Mouse (Mus musculus) hindbrain, embryonic 13.5 days (tissue): ENCODE results near the gene C130074G19Rik. TPM values are rescaled to one million over a fixed set of nuclear protein-coding genes. Genes with fewer than 3 reads are reported as not detected.

Experiments
- ATAC-seq: fragments of 200-750 bp; cut with Nextera tagmentation; 2 replicates; pipeline ENCODE4 v1.8.0; 2017; ENCODE audit warnings: moderate TSS enrichment; ENCODE audit not compliant: low FRiP score
- H3K27ac ChIP-seq: fragments of 300-500 bp; sonication (generic); 2 replicates; pipeline ENCODE4 v1.5.1; 2015; ENCODE audit warnings: inconsistent platforms, mild to moderate bottlenecking, moderate library complexity
- H3K27me3 ChIP-seq: fragments of 300-500 bp; sonication (generic); 2 replicates; pipeline ENCODE4 v1.6.1; 2015; ENCODE audit warnings: mild to moderate bottlenecking, inconsistent platforms
- H3K36me3 ChIP-seq: fragments of 300-500 bp; sonication (generic); 2 replicates; pipeline ENCODE4 v1.6.1; 2015; ENCODE audit warnings: mild to moderate bottlenecking, inconsistent platforms
- H3K4me1 ChIP-seq: fragments of 300-500 bp; sonication (generic); replicated peaks from 2 replicates; pipeline ENCODE4 v1.6.1; 2015; ENCODE audit warnings: inconsistent platforms
- H3K4me2 ChIP-seq: fragments of 300-500 bp; sonication (generic); 2 replicates; pipeline ENCODE4 v1.6.1; 2015; ENCODE audit warnings: inconsistent platforms, mild to moderate bottlenecking, moderate library complexity
- H3K4me3 ChIP-seq: fragments of 300-500 bp; sonication (generic); 2 replicates; pipeline ENCODE4 v1.5.1; 2015; ENCODE audit warnings: mild to moderate bottlenecking, inconsistent platforms
- H3K9ac ChIP-seq: fragments of 300-500 bp; sonication (generic); 2 replicates; pipeline ENCODE4 v1.6.1; 2015; ENCODE audit warnings: mild to moderate bottlenecking, inconsistent platforms
- H3K9me3 ChIP-seq: fragments of 300-500 bp; sonication (generic); 2 replicates; pipeline ENCODE4 v1.6.1; 2016; ENCODE audit warnings: inconsistent platforms
- WGBS: fragments of 180-500 bp; shearing (Covaris S2); methylation state at CpG from one replicate; pipeline ENCODE4 v1.1.7; 2015; 5-methylcytosine and 5-hydroxymethylcytosine counted together
- polyA plus RNA-seq: library from polyadenylated mRNA; unstranded; fragments of >200 nt; fragmentation: Nextera tagmentation; extraction: Ambion mirVana; gene quantifications from 2 replicates; pipeline ENCODE4 v1.2.1, GENCODE M21; 2015

Gene C130074G19Rik
- polyA plus RNA-seq: 1.1 and 1.2 TPM in 2 replicates

DNA sequence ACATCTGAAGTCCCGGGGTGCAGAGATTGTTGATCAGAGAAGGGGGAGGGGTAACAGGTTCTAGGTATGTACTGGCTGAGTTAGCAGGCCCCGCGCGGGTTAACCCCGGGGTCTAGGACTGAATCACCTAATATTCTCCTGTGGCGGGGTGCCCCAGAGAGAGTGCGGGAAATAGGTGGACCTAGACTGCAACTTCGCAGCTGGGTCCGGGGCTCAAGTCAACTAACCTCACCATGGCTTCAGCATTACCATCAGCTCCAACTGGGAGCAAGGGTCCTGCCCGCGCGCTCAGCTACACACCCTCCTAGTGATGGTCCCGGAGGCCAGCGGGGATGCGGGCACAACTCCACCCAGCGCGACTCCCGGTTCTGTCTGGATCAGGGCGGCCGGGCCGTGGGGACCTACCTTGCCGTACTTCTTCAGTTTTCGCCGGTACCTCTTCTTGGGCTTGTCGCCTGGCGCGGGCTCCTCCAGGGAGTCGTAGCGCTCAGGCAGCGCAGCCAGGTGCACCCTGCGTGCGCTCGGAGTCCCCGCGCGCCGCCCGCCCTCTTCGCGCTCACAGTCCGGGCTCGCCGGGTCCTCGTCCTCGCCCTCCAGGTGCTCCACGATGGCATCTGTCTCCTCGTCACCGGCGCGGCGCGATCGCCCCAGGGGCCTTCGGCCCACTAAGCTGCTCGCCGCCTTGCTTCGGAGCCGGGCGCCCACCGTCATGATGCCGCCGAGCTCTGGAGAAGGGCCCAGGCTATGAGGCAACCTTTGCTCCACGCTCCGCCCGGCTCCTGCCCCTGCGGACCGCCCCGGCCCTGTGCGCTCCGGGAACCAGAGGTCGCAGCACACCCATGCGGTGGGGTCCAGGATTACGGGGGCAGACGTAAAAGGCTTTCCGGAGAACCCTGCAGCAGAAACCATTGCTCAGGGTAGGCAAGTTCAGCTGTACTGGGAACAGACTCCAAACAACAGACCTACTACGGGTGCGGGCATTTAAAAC, at the start of gene C130074G19Rik:
TSS of gene C130074G19Rik (minus strand) at position 938 of the 988 bp plus-strand sequence.
- ATAC-seq: peak; percentile 46; the same call in 1 of the 2 replicates
- Histone ChIP-seq H3K4me2 (peak within 1 kb of the TSS; percentile 78), H3K4me1 (peaks cover 11% of the 10 kb centered on the region), H3K27me3 (peaks cover 42% of the 10 kb centered on the region), H3K9ac (peak within 1 kb of the TSS; percentile 67), H3K4me3 (peak within 1 kb of the TSS; percentile 47), H3K9me3 (no peaks in the 10 kb centered on the region), H3K27ac (no peak within 1 kb of the TSS), H3K36me3 (no peaks in the 10 kb centered on the region)
- 3% methylated on average over 77 of the region's 77 CpGs for WGBS

GRCm38 (mm10) chr1:184931097-184931496, 48.1 kb upstream of the C130074G19Rik start:
- Histone ChIP-seq H3K27ac (no peak overlapping the region), H3K4me1 (no peaks in the 10 kb centered on the region; the same call in 1 of the 2 replicates), H3K9me3 (no peaks in the 10 kb centered on the region), H3K4me3 (no peak overlapping the region), H3K4me2 (no peak overlapping the region), H3K27me3 (no peaks in the 10 kb centered on the region), H3K36me3 (peaks cover 30% of the 10 kb centered on the region), H3K9ac (no peak overlapping the region)
- WGBS: 87% methylated on average over 6 of the region's 6 CpGs
- no peak for ATAC-seq

- H3K4me1 ChIP-seq: no peaks in the 10 kb centered on the region
- ATAC-seq: no peak
- H3K27ac ChIP-seq: no peak overlapping the region
- H3K4me3 ChIP-seq: no peak overlapping the region
- H3K4me2 ChIP-seq: no peak overlapping the region
- 100% methylated on average over 1 of the region's 1 CpGs for WGBS
- no peaks in the 10 kb centered on the region for H3K9me3 ChIP-seq
- peaks cover 28% of the 10 kb centered on the region for H3K36me3 ChIP-seq
- H3K9ac ChIP-seq: no peak overlapping the region
- no peaks in the 10 kb centered on the region for H3K27me3 ChIP-seq
These were observed 45.4 kb upstream of the C130074G19Rik start for GRCm38 (mm10) chr1:184928382-184928781.

- H3K4me3 ChIP-seq: no peak overlapping the region
- no peaks in the 10 kb centered on the region for H3K9me3 ChIP-seq
- ATAC-seq: no peak
- 97% methylated on average over 1 of the region's 1 CpGs for WGBS
- H3K36me3 ChIP-seq: peaks cover 33% of the 10 kb centered on the region
- no peak overlapping the region for H3K4me2 ChIP-seq
- no peaks in the 10 kb centered on the region for H3K27me3 ChIP-seq
- H3K27ac ChIP-seq: no peak overlapping the region
- no peaks in the 10 kb centered on the region for H3K4me1 ChIP-seq
- no peak overlapping the region for H3K9ac ChIP-seq
These were observed 44.9 kb upstream of the C130074G19Rik start for GRCm38 (mm10) chr1:184927911-184928310.

DNA sequence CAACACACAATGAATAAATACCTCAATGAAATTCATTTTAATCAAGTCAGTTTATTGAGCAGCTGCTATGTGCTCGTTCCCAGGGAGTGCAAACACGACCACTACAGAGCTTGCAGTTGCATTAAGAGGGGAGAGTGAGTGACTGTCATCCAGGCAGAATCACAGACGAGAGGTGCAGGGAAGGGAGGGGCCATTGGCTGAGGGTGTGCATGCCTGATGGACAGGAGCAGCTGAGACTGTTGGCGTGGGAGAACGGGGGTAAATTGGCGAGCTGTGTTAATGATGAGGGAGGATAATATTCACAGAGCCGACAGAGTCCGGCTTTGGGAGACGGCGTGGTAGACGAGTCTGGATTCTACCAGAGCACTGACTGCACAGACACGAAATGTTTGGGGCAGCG, 39.8 kb upstream of the C130074G19Rik start:
- no peak overlapping the region for H3K9ac ChIP-seq
- peaks cover 64% of the 10 kb centered on the region for H3K36me3 ChIP-seq
- H3K27me3 ChIP-seq: no peaks in the 10 kb centered on the region
- no peak for ATAC-seq
- no peak overlapping the region for H3K4me2 ChIP-seq
- H3K9me3 ChIP-seq: no peaks in the 10 kb centered on the region
- H3K4me3 ChIP-seq: no peak overlapping the region
- H3K27ac ChIP-seq: no peak overlapping the region
- 82% methylated on average over 13 of the region's 13 CpGs for WGBS
- no peaks in the 10 kb centered on the region for H3K4me1 ChIP-seq

- H3K27ac ChIP-seq: no peak overlapping the region
- no peak overlapping the region for H3K4me2 ChIP-seq
- no peaks in the 10 kb centered on the region for H3K4me1 ChIP-seq
- H3K9ac ChIP-seq: no peak overlapping the region
- 90% methylated on average over 5 of the region's 5 CpGs for WGBS
- H3K9me3 ChIP-seq: no peaks in the 10 kb centered on the region
- no peaks in the 10 kb centered on the region for H3K27me3 ChIP-seq
- H3K36me3 ChIP-seq: peaks cover 69% of the 10 kb centered on the region
- no peak for ATAC-seq
- no peak overlapping the region for H3K4me3 ChIP-seq
These were observed 37.0 kb upstream of the C130074G19Rik start for GRCm38 (mm10) chr1:184920057-184920456.

- WGBS: 74% methylated on average over 5 of the region's 5 CpGs
- no peak overlapping the region for H3K9ac ChIP-seq
- H3K4me1 ChIP-seq: no peaks in the 10 kb centered on the region
- no peaks in the 10 kb centered on the region for H3K27me3 ChIP-seq
- no peak overlapping the region for H3K4me3 ChIP-seq
- peaks cover 67% of the 10 kb centered on the region for H3K36me3 ChIP-seq
- ATAC-seq: no peak
- H3K4me2 ChIP-seq: no peak overlapping the region
- no peaks in the 10 kb centered on the region for H3K9me3 ChIP-seq
- no peak overlapping the region for H3K27ac ChIP-seq
These were observed 35.3 kb upstream of the C130074G19Rik start for GRCm38 (mm10) chr1:184918227-184918888.

GRCm38 (mm10) chr1:184912336-184912735, 29.3 kb upstream of the C130074G19Rik start:
- Histone ChIP-seq H3K27me3 (no peaks in the 10 kb centered on the region), H3K9me3 (no peaks in the 10 kb centered on the region), H3K4me1 (peaks cover 5% of the 10 kb centered on the region; the same call in 1 of the 2 replicates), H3K9ac (no peak overlapping the region), H3K36me3 (peaks cover 80% of the 10 kb centered on the region), H3K27ac (no peak overlapping the region), H3K4me2 (no peak overlapping the region), H3K4me3 (no peak overlapping the region)
- no peak for ATAC-seq
- WGBS: 94% methylated on average over 18 of the region's 18 CpGs

DNA sequence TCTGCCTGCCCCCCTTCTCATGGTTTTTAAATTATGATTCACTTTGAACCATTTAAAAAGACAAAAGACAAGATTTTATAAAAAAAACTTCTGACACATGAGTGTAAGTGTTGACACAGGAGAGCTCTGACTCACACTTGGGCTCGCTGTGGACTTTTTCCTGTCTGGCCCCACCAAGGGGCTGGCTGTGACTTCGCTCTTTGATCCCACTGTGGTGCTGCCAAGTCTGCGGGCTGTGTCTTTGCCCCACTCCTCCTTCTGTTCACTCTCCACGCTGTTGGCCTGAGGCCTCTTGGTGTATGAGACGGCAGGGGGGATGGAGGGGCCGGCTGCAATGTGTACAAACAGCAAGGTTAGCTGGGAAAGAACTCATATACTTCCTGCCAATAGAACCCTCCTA, 28.8 kb upstream of the C130074G19Rik start:
- no peaks in the 10 kb centered on the region for H3K9me3 ChIP-seq
- ATAC-seq: no peak
- H3K27ac ChIP-seq: no peak overlapping the region
- peaks cover 9% of the 10 kb centered on the region for H3K4me1 ChIP-seq
- H3K27me3 ChIP-seq: no peaks in the 10 kb centered on the region
- H3K4me3 ChIP-seq: no peak overlapping the region
- H3K9ac ChIP-seq: no peak overlapping the region
- no peak overlapping the region for H3K4me2 ChIP-seq
- peaks cover 79% of the 10 kb centered on the region for H3K36me3 ChIP-seq
- 71% methylated on average over 6 of the region's 6 CpGs for WGBS

DNA sequence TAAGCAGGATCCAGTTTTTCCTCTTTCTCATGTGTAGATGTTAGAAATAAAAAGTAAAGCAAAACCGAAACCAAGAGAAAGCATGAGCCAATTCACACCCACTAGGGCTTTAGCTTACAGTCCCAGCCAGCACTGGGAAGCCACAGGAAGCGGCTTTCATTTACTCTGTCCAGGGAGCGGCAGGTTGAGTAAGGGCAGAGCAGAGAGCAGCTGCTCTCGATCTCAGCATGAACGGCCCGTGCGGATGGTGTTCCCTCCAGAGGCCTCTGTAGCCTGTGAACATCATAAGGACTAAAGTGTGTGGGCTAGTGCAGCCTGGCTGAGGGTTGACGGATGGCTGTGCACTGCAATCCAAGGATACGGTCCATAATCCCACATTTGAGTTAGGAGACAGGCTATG, 25.5 kb upstream of the C130074G19Rik start:
- H3K4me3 ChIP-seq: no peak overlapping the region
- 61% methylated on average over 9 of the region's 9 CpGs for WGBS
- H3K4me1 ChIP-seq: peaks cover 33% of the 10 kb centered on the region
- no peaks in the 10 kb centered on the region for H3K27me3 ChIP-seq
- H3K9me3 ChIP-seq: no peaks in the 10 kb centered on the region
- no peak overlapping the region for H3K27ac ChIP-seq
- H3K4me2 ChIP-seq: no peak overlapping the region
- peaks cover 83% of the 10 kb centered on the region for H3K36me3 ChIP-seq
- no peak overlapping the region for H3K9ac ChIP-seq
- no peak for ATAC-seq

- WGBS: 58% methylated on average over 12 of the region's 12 CpGs
- Histone ChIP-seq H3K4me2 (no peak overlapping the region), H3K27ac (peak overlapping the region; percentile 80), H3K27me3 (no peaks in the 10 kb centered on the region), H3K4me1 (peaks cover 43% of the 10 kb centered on the region), H3K9ac (no peak overlapping the region), H3K4me3 (no peak overlapping the region), H3K9me3 (no peaks in the 10 kb centered on the region), H3K36me3 (peaks cover 73% of the 10 kb centered on the region)
- ATAC-seq: peak; percentile 78
These were observed 23.1 kb upstream of the C130074G19Rik start for GRCm38 (mm10) chr1:184905904-184906745.

- peak overlapping the region; percentile 80 for H3K27ac ChIP-seq
- 40% methylated on average over 19 of the region's 19 CpGs for WGBS
- no peak overlapping the region for H3K9ac ChIP-seq
These were observed 22.4 kb upstream of the C130074G19Rik start for GRCm38 (mm10) chr1:184905371-184905770.

More at GRCm38 (mm10) chr1:184905371-184905770, 22.4 kb upstream of the C130074G19Rik start:
- no peak overlapping the region for H3K4me2 ChIP-seq
- H3K27me3 ChIP-seq: no peaks in the 10 kb centered on the region
- peak; percentile 74 for ATAC-seq
- peaks cover 43% of the 10 kb centered on the region for H3K4me1 ChIP-seq
- no peaks in the 10 kb centered on the region for H3K9me3 ChIP-seq
- H3K36me3 ChIP-seq: peaks cover 73% of the 10 kb centered on the region
- H3K4me3 ChIP-seq: no peak overlapping the region
